Mouse (Mus musculus): ENCODE data around the gene Psma5. TPM values are rescaled to one million over a fixed set of nuclear protein-coding genes. Genes with fewer than 3 reads are reported as not detected.
"Not testable (repeated sequence)": the region's sequence is repeated elsewhere in the genome, so short reads cannot be mapped to it uniquely, and the experiment has no call there.

Psma5 gene
- polyA plus RNA-seq, 1 experiment, result 86.3 TPM

- DNase-seq (ENCODE audit: low read depth, low spot score), result no peak
- 50% methylated on average over 3 of the region's 3 CpGs for WGBS
These were observed 2.6 kb downstream of the Psma5 start for GRCm38 (mm10) chr3:108259319-108259718.

- 67% methylated on average over 5 of the region's 5 CpGs for whole genome bisulfite sequencing
- DNase-seq (ENCODE audit: low read depth, low spot score), result not testable (repeated sequence)
These were observed 22.8 kb downstream of the Psma5 start for GRCm38 (mm10) chr3:108279495-108279894.

GRCm38 (mm10) chr3:108282401-108283240 is 25.9 kb downstream of the Psma5 start:
- WGBS, result 12% methylated on average over 12 of the region's 12 CpGs
- no peak for DNase-seq (ENCODE audit: low read depth, low spot score)

GRCm38 (mm10) chr3:108283241-108283561 is 26.5 kb downstream of the Psma5 start:
- DNase-seq (ENCODE audit: low read depth, low spot score), result no peak
- 10% methylated on average over 6 of the region's 6 CpGs for WGBS

- whole genome bisulfite sequencing, result under 1% methylated on average over 102 of the region's 109 CpGs
- DNase-seq (ENCODE audit: low read depth, low spot score), result no peak
These were observed 27.3 kb downstream of the Psma5 start, which contains the start of gene Sort1 for GRCm38 (mm10) chr3:108283781-108284601. Gene Sort1 (plus strand): TSS chr3:108284082.

GRCm38 (mm10) chr3:108285078-108285711 is 28.5 kb downstream of the Psma5 start:
- no peak for DNase-seq (ENCODE audit: low read depth, low spot score)
- 19% methylated on average over 4 of the region's 4 CpGs for WGBS

GRCm38 (mm10) chr3:108286671-108287439 is 30.1 kb downstream of the Psma5 start:
- WGBS, result 31% methylated on average over 14 of the region's 14 CpGs
- DNase-seq (ENCODE audit: low read depth, low spot score), result no peak

GRCm38 (mm10) chr3:108287811-108288805 is 31.4 kb downstream of the Psma5 start:
- 20% methylated on average over 17 of the region's 17 CpGs for WGBS
- no peak for DNase-seq (ENCODE audit: low read depth, low spot score)

- no peak for DNase-seq (ENCODE audit: low read depth, low spot score)
- WGBS, result 43% methylated on average over 13 of the region's 13 CpGs
These were observed 32.8 kb downstream of the Psma5 start for GRCm38 (mm10) chr3:108289311-108290130.

GRCm38 (mm10) chr3:108291036-108291799 is 34.5 kb downstream of the Psma5 start:
- DNase-seq (ENCODE audit: low read depth, low spot score), result no peak
- 52% methylated on average over 17 of the region's 17 CpGs for WGBS

GRCm38 (mm10) chr3:108294398-108294797 is 37.7 kb downstream of the Psma5 start:
- no peak for DNase-seq (ENCODE audit: low read depth, low spot score)
- 17% methylated on average over 2 of the region's 2 CpGs for WGBS

- 19% methylated on average over 14 of the region's 14 CpGs for WGBS
- DNase-seq (ENCODE audit: low read depth, low spot score), result no peak
These were observed 38.9 kb downstream of the Psma5 start for GRCm38 (mm10) chr3:108295379-108296219.

- 26% methylated on average over 14 of the region's 14 CpGs for WGBS
- DNase-seq (ENCODE audit: low read depth, low spot score), result no peak
These were observed 39.7 kb downstream of the Psma5 start for GRCm38 (mm10) chr3:108296220-108297049.

GRCm38 (mm10) chr3:108297050-108297419 is 40.3 kb downstream of the Psma5 start:
- 66% methylated on average over 7 of the region's 7 CpGs for WGBS
- DNase-seq (ENCODE audit: low read depth, low spot score), result no peak

Data from large intestine, adult 2 months (tissue).